Mouse (Mus musculus): ENCODE measurements around the gene Cpsf3.

Gene Cpsf3

GRCm38 (mm10) chr12:21288716-21289395 lies 3.7 kb downstream of the Cpsf3 start:
- no peak for DNase-seq (ENCODE audit: low spot score in 2 of 2)

GRCm38 (mm10) chr12:21289651-21290050 lies 4.5 kb downstream of the Cpsf3 start:
- DNase-seq (ENCODE audit: low spot score in 2 of 2) = no peak

- no peak for DNase-seq (ENCODE audit: low spot score in 2 of 2)
Observed at GRCm38 (mm10) chr12:21298856-21299255, 13.7 kb downstream of the Cpsf3 start.

GRCm38 (mm10) chr12:21301324-21301723 lies 16.1 kb downstream of the Cpsf3 start:
- DNase-seq (ENCODE audit: low spot score in 2 of 2) = no peak

GRCm38 (mm10) chr12:21301932-21302331 lies 16.7 kb downstream of the Cpsf3 start:
- DNase-seq (ENCODE audit: low spot score in 2 of 2) = no peak

GRCm38 (mm10) chr12:21302361-21302783 lies 17.2 kb downstream of the Cpsf3 start:
- DNase-seq (ENCODE audit: low spot score in 2 of 2) = no peak

- no peak for DNase-seq (ENCODE audit: low spot score in 2 of 2)
Observed at GRCm38 (mm10) chr12:21305741-21306140, 20.6 kb downstream of the Cpsf3 start.

GRCm38 (mm10) chr12:21306721-21307120 lies 21.5 kb downstream of the Cpsf3 start:
- DNase-seq (ENCODE audit: low spot score in 2 of 2) = no peak

GRCm38 (mm10) chr12:21312201-21312600 lies 27.0 kb downstream of the Cpsf3 start:
- DNase-seq (ENCODE audit: low spot score in 2 of 2) = no peak

GRCm38 (mm10) chr12:21315923-21316868 lies 31.0 kb downstream of the Cpsf3 start, which contains the start of gene Iah1:
Iah1 (plus strand) TSS chr12:21316389.
- DNase-seq (ENCODE audit: low spot score in 2 of 2) = peak; percentile 40 to 68

- no peak for DNase-seq (ENCODE audit: low spot score in 2 of 2)
Observed at GRCm38 (mm10) chr12:21316869-21317265, 31.7 kb downstream of the Cpsf3 start.

- DNase-seq (ENCODE audit: low spot score in 2 of 2) = peak in 1 of 2 experiments; percentile 67
Observed at GRCm38 (mm10) chr12:21318143-21318895, 33.1 kb downstream of the Cpsf3 start.

GRCm38 (mm10) chr12:21320317-21320716 lies 35.1 kb downstream of the Cpsf3 start:
- DNase-seq (ENCODE audit: low spot score in 2 of 2) = no peak

GRCm38 (mm10) chr12:21321170-21321569 lies 36.0 kb downstream of the Cpsf3 start:
- DNase-seq (ENCODE audit: low spot score in 2 of 2) = no peak

GRCm38 (mm10) chr12:21322296-21322695 lies 37.1 kb downstream of the Cpsf3 start:
- no peak for DNase-seq (ENCODE audit: low spot score in 2 of 2)

- DNase-seq (ENCODE audit: low spot score in 2 of 2) = no peak
Observed at GRCm38 (mm10) chr12:21322856-21323255, 37.7 kb downstream of the Cpsf3 start.

- no peak for DNase-seq (ENCODE audit: low spot score in 2 of 2)
Observed at GRCm38 (mm10) chr12:21324101-21324500, 38.9 kb downstream of the Cpsf3 start.

GRCm38 (mm10) chr12:21325266-21325665 lies 40.1 kb downstream of the Cpsf3 start:
- DNase-seq (ENCODE audit: low spot score in 2 of 2) = no peak

GRCm38 (mm10) chr12:21326325-21326724 lies 41.1 kb downstream of the Cpsf3 start:
- no peak for DNase-seq (ENCODE audit: low spot score in 2 of 2)

- DNase-seq (ENCODE audit: low spot score in 2 of 2) = no peak
Observed at GRCm38 (mm10) chr12:21329661-21330400, 44.6 kb downstream of the Cpsf3 start.

GRCm38 (mm10) chr12:21330961-21331576 lies 45.9 kb downstream of the Cpsf3 start:
- peak in 1 of 2 experiments; percentile 55 for DNase-seq (ENCODE audit: low spot score in 2 of 2)

All from left cerebral cortex, adult 9 months (tissue).